Mouse (Mus musculus) layer of hippocampus, postnatal 10 days (tissue): ENCODE measurements around the gene Klk1b4. TPM values are rescaled to one million over a fixed set of nuclear protein-coding genes. Genes with fewer than 3 reads are reported as not detected.
"Not testable (repeated sequence)": the region's sequence is repeated elsewhere in the genome, so short reads cannot be mapped to it uniquely, and the experiment has no call there.

Experiments used
- DNase-seq, 2 experiments: peaks; one replicate each; pipeline ENCODE4 v3.0.0; 2021; ENCODE audit warnings: low spot score in 2 of 2
- long read RNA-seq: library from polyadenylated mRNA; stranded (forward); transcript quantifications from one replicate; pipeline ENCODE4 v2.0.0, GENCODE M21; 2023
- total RNA-seq, 2 experiments: library from RNA; stranded (reverse); gene quantifications; 2 replicates each; pipeline ENCODE4 v1.2.3; 2021

Klk1b4 gene
- not detected for total RNA-seq
- long read RNA-seq: 0 reads

GRCm38 (mm10) chr7:44207135-44207534 lies at the start of gene Klk1b4:
TSS of gene Klk1b4 (plus strand) at chr7:44207435.
- DNase-seq: not testable (repeated sequence)

- DNase-seq: no peak
These were observed 27.8 kb upstream of the Klk1b4 start for GRCm38 (mm10) chr7:44179299-44180045.

- DNase-seq: not testable (repeated sequence)
These were observed 20.7 kb upstream of the Klk1b4 start for GRCm38 (mm10) chr7:44186516-44186915.

- not testable (repeated sequence) for DNase-seq
These were observed 19.3 kb upstream of the Klk1b4 start, which contains the start of gene Klk1b24 for GRCm38 (mm10) chr7:44187936-44188335. TSS of gene Klk1b24 (plus strand) at chr7:44188236.

GRCm38 (mm10) chr7:44193466-44193865 lies 13.8 kb upstream of the Klk1b4 start:
- not testable (repeated sequence) for DNase-seq

GRCm38 (mm10) chr7:44197891-44198290 lies 9.3 kb upstream of the Klk1b4 start, which contains the start of gene Klk1b3:
TSS of gene Klk1b3 (plus strand) at chr7:44198191.
- no peak for DNase-seq

GRCm38 (mm10) chr7:44208307-44208706 lies 1.1 kb downstream of the Klk1b4 start:
- DNase-seq: no peak

GRCm38 (mm10) chr7:44215645-44216044 lies 8.4 kb downstream of the Klk1b4 start, which contains the start of gene Klk1b5:
TSS of gene Klk1b5 (plus strand) at chr7:44215945.
- DNase-seq: no peak

- DNase-seq: not testable (repeated sequence)
These were observed 14.4 kb downstream of the Klk1b4 start for GRCm38 (mm10) chr7:44221601-44222000.

- not testable (repeated sequence) for DNase-seq
These were observed 15.1 kb downstream of the Klk1b4 start for GRCm38 (mm10) chr7:44222335-44222734.

- DNase-seq: no peak
These were observed 17.8 kb downstream of the Klk1b4 start, which contains the start of gene Klk1 for GRCm38 (mm10) chr7:44225076-44225475. TSS of gene Klk1 (plus strand) at chr7:44225360.

GRCm38 (mm10) chr7:44235909-44236308 lies 28.7 kb downstream of the Klk1b4 start, which contains the start of gene Gm36864:
TSS of gene Gm36864 (plus strand) at chr7:44236177.
- DNase-seq: no peak

GRCm38 (mm10) chr7:44239913-44240312 lies 32.7 kb downstream of the Klk1b4 start:
- DNase-seq: no peak

GRCm38 (mm10) chr7:44240712-44241111 lies 33.5 kb downstream of the Klk1b4 start:
- no peak for DNase-seq

- no peak for DNase-seq
These were observed 33.9 kb downstream of the Klk1b4 start for GRCm38 (mm10) chr7:44241163-44241562.

- no peak for DNase-seq
These were observed 36.8 kb downstream of the Klk1b4 start for GRCm38 (mm10) chr7:44244080-44244479.

GRCm38 (mm10) chr7:44246055-44246983 lies 39.1 kb downstream of the Klk1b4 start, which contains the start of the genes 1700028J19Rik and 2410002F23Rik:
TSS of gene 1700028J19Rik (minus strand) at chr7:44246695.
TSS of gene 2410002F23Rik (plus strand) at chr7:44246722.
- peak; percentile 93 to 96 for DNase-seq

GRCm38 (mm10) chr7:44246984-44247470 lies 39.8 kb downstream of the Klk1b4 start:
- peak in 1 of 2 experiments; percentile 63 for DNase-seq

- no peak for DNase-seq
These were observed 40.7 kb downstream of the Klk1b4 start for GRCm38 (mm10) chr7:44247971-44248370.

GRCm38 (mm10) chr7:44249248-44249647 lies 42.0 kb downstream of the Klk1b4 start:
- DNase-seq: no peak

- not testable (repeated sequence) for DNase-seq
These were observed 43.6 kb downstream of the Klk1b4 start for GRCm38 (mm10) chr7:44250732-44251275.
